Mouse (Mus musculus) kidney, adult 2 months (tissue): ENCODE data around the gene 1700102P08Rik.

Source experiments
- CTCF ChIP-seq: fragments of 200-500 bp; conservative IDR thresholded peaks from 2 replicates; pipeline ENCODE4 v1.5.1; 2011; ENCODE audit warnings: low read depth, mild to moderate bottlenecking, control low read depth, low read length, moderate library complexity, mixed read lengths; ENCODE audit not compliant: insufficient read depth, insufficient read length
- POLR2A ChIP-seq: fragments of 200-500 bp; IDR thresholded peaks from one replicate; pipeline ENCODE4 v1.6.1; 2011; ENCODE audit warnings: low read depth, low read length, control low read depth

DNA sequence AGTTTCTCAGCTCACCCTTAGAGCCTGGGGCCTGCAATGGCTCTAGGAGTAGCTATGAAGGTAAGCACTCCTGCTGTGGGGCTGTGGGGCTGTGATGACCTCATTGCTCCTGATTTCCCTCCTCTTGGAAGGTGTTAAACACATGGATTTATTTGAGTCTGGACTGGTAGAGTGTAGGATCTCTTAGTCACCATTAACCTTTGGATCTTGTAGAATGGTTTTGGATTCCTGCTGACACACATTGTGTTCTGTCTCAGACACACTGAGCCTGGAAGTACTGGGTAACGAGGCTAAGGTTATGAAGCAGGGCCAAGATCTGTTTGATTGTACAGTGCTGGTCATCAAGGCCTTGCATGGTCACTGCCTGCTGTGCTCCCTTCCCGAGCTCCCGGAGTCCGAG lies 13.3 kb upstream of the 1700102P08Rik start:
- no peak for TF ChIP-seq CTCF
- no peak for TF ChIP-seq POLR2A
